Mouse (Mus musculus): ENCODE results near the gene Klhl3. TPM values are rescaled to one million over a fixed set of nuclear protein-coding genes. Genes with fewer than 3 reads are reported as not detected.
A peak's percentile ranks its signal among the peaks of the same experiment; 100 is the strongest.

Klhl3 gene
- polyA plus RNA-seq, 1 experiment from 2014 or later = 10.7 TPM

GRCm38 (mm10) chr13:58040112-58040511 is 73.3 kb downstream of the Klhl3 start:
- Histone ChIP-seq H3K9me3 (replicated peaks; ENCODE audit: low read length) (no peaks in the 10 kb centered on the region), H3K36me3 (ENCODE audit: insufficient read depth, low read length) (no peaks in the 10 kb centered on the region), H3K4me1 (replicated peaks; ENCODE audit: insufficient read depth, low read length) (0 out of 2 replicates have a peak, but pooled peaks cover 3% of the 10 kb centered on the region), H3K4me2 (ENCODE audit: low read length) (no peak overlapping the region), H3K27me3 (ENCODE audit: insufficient read depth, low read length) (no peaks in the 10 kb centered on the region), H3K9ac (ENCODE audit: low read depth, low read length) (no peak overlapping the region), H3K27ac (no peak overlapping the region), H3K4me3 (replicated peaks; ENCODE audit: low read depth, low read length) (no peak overlapping the region)
- ATAC-seq (replicated peaks; ENCODE audit: low FRiP score, low read depth) (no peak), DNase-seq (ENCODE audit: low spot score) (no peak)
- TF ChIP-seq CTCF (IDR thresholded peaks at IDR 0.05; ENCODE audit: low read depth) = no peak
- 80% methylated on average over 10 of the region's 10 CpGs for WGBS

- TF ChIP-seq CTCF (IDR thresholded peaks at IDR 0.05; ENCODE audit: low read depth) = no peak
- H3K27ac ChIP-seq = no peak overlapping the region
- WGBS = 90% methylated on average over 8 of the region's 8 CpGs
- no peaks in the 10 kb centered on the region for H3K9me3 ChIP-seq (replicated peaks; ENCODE audit: low read length)
- no peak overlapping the region for H3K9ac ChIP-seq (ENCODE audit: low read depth, low read length)
- no peaks in the 10 kb centered on the region for H3K27me3 ChIP-seq (ENCODE audit: insufficient read depth, low read length)
- 0 out of 2 replicates have a peak, but pooled peaks cover 3% of the 10 kb centered on the region for H3K4me1 ChIP-seq (replicated peaks; ENCODE audit: insufficient read depth, low read length)
- ATAC-seq (replicated peaks; ENCODE audit: low FRiP score, low read depth) (no peak), DNase-seq (ENCODE audit: low spot score) (no peak)
- no peak overlapping the region for H3K4me3 ChIP-seq (replicated peaks; ENCODE audit: low read depth, low read length)
- no peaks in the 10 kb centered on the region for H3K36me3 ChIP-seq (ENCODE audit: insufficient read depth, low read length)
- no peak overlapping the region for H3K4me2 ChIP-seq (ENCODE audit: low read length)
These were observed 75.9 kb downstream of the Klhl3 start for GRCm38 (mm10) chr13:58037506-58037905.

- TF ChIP-seq CTCF (IDR thresholded peaks at IDR 0.05; ENCODE audit: low read depth) = no peak
- Histone ChIP-seq H3K4me2 (ENCODE audit: low read length) (no peak overlapping the region), H3K27me3 (ENCODE audit: insufficient read depth, low read length) (no peaks in the 10 kb centered on the region), H3K27ac (peak overlapping the region; percentile 66), H3K9ac (ENCODE audit: low read depth, low read length) (no peak overlapping the region), H3K4me1 (replicated peaks; ENCODE audit: insufficient read depth, low read length) (0 out of 2 replicates have a peak, but pooled peaks cover 3% of the 10 kb centered on the region), H3K9me3 (replicated peaks; ENCODE audit: low read length) (no peaks in the 10 kb centered on the region), H3K4me3 (replicated peaks; ENCODE audit: low read depth, low read length) (no peak overlapping the region), H3K36me3 (ENCODE audit: insufficient read depth, low read length) (no peaks in the 10 kb centered on the region)
- peak; percentile 92 for DNase-seq (ENCODE audit: low spot score)
- WGBS = 25% methylated on average over 10 of the region's 10 CpGs
- peak; percentile 72 for ATAC-seq (replicated peaks; ENCODE audit: low FRiP score, low read depth)
These were observed 77.8 kb downstream of the Klhl3 start for GRCm38 (mm10) chr13:58035470-58036156.

- ATAC-seq (replicated peaks; ENCODE audit: low FRiP score, low read depth) (no peak), DNase-seq (ENCODE audit: low spot score) (no peak)
- TF ChIP-seq CTCF (IDR thresholded peaks at IDR 0.05; ENCODE audit: low read depth) = peak; percentile 44
- no peaks in the 10 kb centered on the region for H3K27me3 ChIP-seq (ENCODE audit: insufficient read depth, low read length)
- no peak overlapping the region for H3K9ac ChIP-seq (ENCODE audit: low read depth, low read length)
- 0 out of 2 replicates have a peak, but pooled peaks cover 3% of the 10 kb centered on the region for H3K4me1 ChIP-seq (replicated peaks; ENCODE audit: insufficient read depth, low read length)
- WGBS = 93% methylated on average over 3 of the region's 3 CpGs
- H3K4me3 ChIP-seq (replicated peaks; ENCODE audit: low read depth, low read length) = no peak overlapping the region
- no peaks in the 10 kb centered on the region for H3K36me3 ChIP-seq (ENCODE audit: insufficient read depth, low read length)
- no peak overlapping the region for H3K4me2 ChIP-seq (ENCODE audit: low read length)
- no peaks in the 10 kb centered on the region for H3K9me3 ChIP-seq (replicated peaks; ENCODE audit: low read length)
- no peak overlapping the region for H3K27ac ChIP-seq
These were observed 78.4 kb downstream of the Klhl3 start for GRCm38 (mm10) chr13:58034985-58035384.

GRCm38 (mm10) chr13:58034507-58034906 is 78.9 kb downstream of the Klhl3 start:
- H3K27me3 ChIP-seq (ENCODE audit: insufficient read depth, low read length) = no peaks in the 10 kb centered on the region
- 0 out of 2 replicates have a peak, but pooled peaks cover 3% of the 10 kb centered on the region for H3K4me1 ChIP-seq (replicated peaks; ENCODE audit: insufficient read depth, low read length)
- DNase-seq (ENCODE audit: low spot score) = peak; percentile 59
- no peaks in the 10 kb centered on the region for H3K36me3 ChIP-seq (ENCODE audit: insufficient read depth, low read length)
- H3K4me2 ChIP-seq (ENCODE audit: low read length) = no peak overlapping the region
- ATAC-seq (replicated peaks; ENCODE audit: low FRiP score, low read depth) = no peak
- WGBS = 71% methylated on average over 6 of the region's 6 CpGs
- no peaks in the 10 kb centered on the region for H3K9me3 ChIP-seq (replicated peaks; ENCODE audit: low read length)
- no peak for TF ChIP-seq CTCF (IDR thresholded peaks at IDR 0.05; ENCODE audit: low read depth)
- no peak overlapping the region for H3K4me3 ChIP-seq (replicated peaks; ENCODE audit: low read depth, low read length)
- no peak overlapping the region for H3K9ac ChIP-seq (ENCODE audit: low read depth, low read length)
- H3K27ac ChIP-seq = no peak overlapping the region

GRCm38 (mm10) chr13:58031755-58032154 is 81.6 kb downstream of the Klhl3 start:
- no peak overlapping the region for H3K4me3 ChIP-seq (replicated peaks; ENCODE audit: low read depth, low read length)
- no peaks in the 10 kb centered on the region for H3K9me3 ChIP-seq (replicated peaks; ENCODE audit: low read length)
- peak; percentile 57; the same call in 1 of the 2 replicates for ATAC-seq (replicated peaks; ENCODE audit: low FRiP score, low read depth)
- no peak overlapping the region for H3K4me2 ChIP-seq (ENCODE audit: low read length)
- no peaks in the 10 kb centered on the region for H3K36me3 ChIP-seq (ENCODE audit: insufficient read depth, low read length)
- TF ChIP-seq CTCF (IDR thresholded peaks at IDR 0.05; ENCODE audit: low read depth) = peak; percentile 92
- no peak overlapping the region for H3K9ac ChIP-seq (ENCODE audit: low read depth, low read length)
- peak; percentile 68 for DNase-seq (ENCODE audit: low spot score)
- 0 out of 2 replicates have a peak, but pooled peaks cover 3% of the 10 kb centered on the region for H3K4me1 ChIP-seq (replicated peaks; ENCODE audit: insufficient read depth, low read length)
- H3K27ac ChIP-seq = no peak overlapping the region
- no peaks in the 10 kb centered on the region for H3K27me3 ChIP-seq (ENCODE audit: insufficient read depth, low read length)
- 50% methylated on average over 6 of the region's 6 CpGs for WGBS
